Mouse (Mus musculus) spleen, adult 2 months (tissue): ENCODE results near the gene Bpnt1. TPM values are rescaled to one million over a fixed set of nuclear protein-coding genes. Genes with fewer than 3 reads are reported as not detected.

ENCODE experiments used
- DNase-seq, 2 experiments: peaks; one replicate each; pipeline versions ENCODE4 v3.0.0 to v3.0.0-alpha.2; 2012 to 2021; ENCODE audit warnings: low spot score in 2 of 2, low read depth in 1 of 2
- H3K27ac ChIP-seq: fragments of 200-500 bp; 2 replicates; pipeline ENCODE4 v1.5.1; 2012; ENCODE audit warnings: low read length, inconsistent platforms; ENCODE audit not compliant: insufficient read depth
- H3K27me3 ChIP-seq: fragments of 200-500 bp; 2 replicates; pipeline ENCODE4 v1.6.1; 2012; ENCODE audit warnings: mild to moderate bottlenecking, moderate library complexity, low read length, inconsistent platforms; ENCODE audit not compliant: control insufficient read depth, insufficient read depth
- H3K36me3 ChIP-seq: fragments of 200-500 bp; 2 replicates; pipeline ENCODE4 v1.6.1; 2012; ENCODE audit warnings: mild to moderate bottlenecking, low read length, inconsistent platforms; ENCODE audit not compliant: control insufficient read depth, insufficient read depth
- H3K4me1 ChIP-seq: fragments of 200-500 bp; 2 replicates; pipeline ENCODE4 v1.6.1; 2011; ENCODE audit warnings: inconsistent platforms; ENCODE audit not compliant: control insufficient read depth, insufficient read depth, insufficient read length
- H3K4me3 ChIP-seq: fragments of 200-500 bp; 2 replicates; pipeline ENCODE4 v1.5.1; 2011; ENCODE audit warnings: mild to moderate bottlenecking, inconsistent platforms; ENCODE audit not compliant: insufficient read depth, insufficient read length; ENCODE audit errors: extremely low read depth
- CTCF ChIP-seq: fragments of 200-500 bp; IDR thresholded peaks from 2 replicates; pipeline ENCODE4 v1.5.1; 2011; ENCODE audit warnings: mild to moderate bottlenecking, inconsistent platforms; ENCODE audit not compliant: insufficient read depth, insufficient read length, insufficient replicate concordance; ENCODE audit errors: extremely low read depth
- POLR2A ChIP-seq: fragments of 200-500 bp; IDR thresholded peaks from 2 replicates; pipeline ENCODE4 v1.6.1; 2011; ENCODE audit warnings: low read depth, low read length, inconsistent platforms
- WGBS: fragments of 180-500 bp; shearing (Covaris S2); methylation state at CpG from one replicate; pipeline ENCODE4 v1.1.7; 2018; 5-methylcytosine and 5-hydroxymethylcytosine counted together
- polyA plus RNA-seq: library from polyadenylated mRNA; depleted of rRNA; stranded (reverse); fragments of >200 nt; gene quantifications from 2 replicates; pipeline ENCODE4 v1.2.3, GENCODE M21; 2012; rRNA removed

The Bpnt1 gene
- 13.6 and 16.4 TPM in 2 replicates for polyA plus RNA-seq

DNA sequence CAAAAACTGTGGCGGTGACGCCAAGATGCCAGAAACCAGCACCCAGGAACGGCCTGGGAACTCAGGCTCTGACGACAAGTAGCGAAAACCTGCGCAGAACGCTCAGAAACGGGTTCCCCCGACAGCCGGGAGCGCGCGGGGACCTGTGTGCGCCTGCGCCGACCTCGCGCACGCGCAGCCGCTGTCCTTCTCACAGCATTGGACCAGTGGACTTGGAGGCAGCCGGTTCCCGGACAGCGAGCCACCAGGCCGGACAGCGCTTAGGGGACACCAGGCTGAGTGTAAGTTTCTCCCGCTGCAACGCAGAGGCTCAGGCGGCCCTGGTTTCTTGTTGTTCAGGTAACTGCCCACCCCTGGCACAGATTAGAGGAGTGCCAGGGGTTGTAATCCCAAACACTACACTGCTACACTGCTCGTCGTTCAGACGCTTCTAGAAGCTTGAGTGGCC lies at the start of gene Bpnt1:
Gene Bpnt1, plus strand, starts transcription at position 167 of the 448 bp plus-strand sequence.
- WGBS: under 1% methylated on average over 32 of the region's 32 CpGs
- no peak for TF ChIP-seq CTCF
- TF ChIP-seq POLR2A: peak; percentile 19
- no peaks in the 10 kb centered on the region for H3K4me1 ChIP-seq
- peak; percentile 65 to 81 for DNase-seq
- peak within 1 kb of the TSS; percentile 81 for H3K27ac ChIP-seq
- H3K36me3 ChIP-seq: no peaks in the 10 kb centered on the region
- H3K4me3 ChIP-seq: peak within 1 kb of the TSS; percentile 77
- no peaks in the 10 kb centered on the region for H3K27me3 ChIP-seq

GRCm38 (mm10) chr1:185282846-185283245 lies 49.1 kb upstream of the Bpnt1 start:
- DNase-seq: no peak
- Histone ChIP-seq H3K4me1 (no peaks in the 10 kb centered on the region), H3K27ac (no peak overlapping the region), H3K36me3 (peaks cover 47% of the 10 kb centered on the region), H3K27me3 (no peaks in the 10 kb centered on the region), H3K4me3 (no peak overlapping the region)
- WGBS: 97% methylated on average over 11 of the region's 11 CpGs
- TF ChIP-seq CTCF (no peak), POLR2A (no peak)

DNA sequence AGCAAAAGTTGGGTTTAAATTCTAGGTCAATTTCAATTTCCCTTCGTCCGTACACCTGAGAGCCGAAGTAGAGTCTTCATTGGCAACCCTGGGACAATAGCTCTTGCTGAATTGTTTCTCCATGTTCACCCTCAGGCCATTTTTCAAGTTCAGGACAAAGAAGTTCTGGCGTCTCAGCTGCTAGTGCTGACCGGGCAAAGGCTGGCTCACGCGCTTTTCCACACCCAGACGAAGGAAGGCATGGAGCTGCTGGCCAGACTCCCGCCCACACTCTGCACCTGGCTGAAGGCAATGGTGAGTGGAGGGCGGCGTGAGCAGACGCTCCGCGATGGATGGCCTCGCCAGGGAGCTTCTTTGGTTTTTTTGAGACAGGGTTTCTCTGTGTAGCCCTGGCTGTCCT lies 48.7 kb upstream of the Bpnt1 start:
- Histone ChIP-seq H3K27me3 (no peaks in the 10 kb centered on the region), H3K4me1 (no peaks in the 10 kb centered on the region), H3K4me3 (no peak overlapping the region), H3K27ac (no peak overlapping the region), H3K36me3 (peaks cover 45% of the 10 kb centered on the region)
- no peak for DNase-seq
- TF ChIP-seq POLR2A (no peak), CTCF (no peak)
- WGBS: 96% methylated on average over 15 of the region's 15 CpGs

DNA sequence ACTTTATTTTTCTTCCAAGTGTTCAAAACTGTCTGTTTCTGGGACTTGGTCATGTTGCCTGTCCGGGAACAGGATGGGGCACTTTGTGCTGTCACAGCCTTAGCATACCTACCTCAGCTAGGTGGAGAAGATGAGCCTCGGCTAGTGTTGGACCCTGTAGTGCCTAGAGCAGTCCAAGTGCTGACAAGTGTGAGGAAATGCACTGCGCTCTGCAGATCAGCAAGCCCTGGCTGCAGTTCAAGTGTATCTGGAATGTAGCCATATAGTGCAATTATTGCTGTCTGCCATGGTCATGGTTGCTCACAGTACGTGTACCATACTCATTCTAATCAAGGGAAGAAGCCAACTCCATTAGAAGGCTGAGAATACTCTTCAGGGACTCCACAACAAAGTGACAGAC lies 47.2 kb upstream of the Bpnt1 start:
- H3K4me1 ChIP-seq: no peaks in the 10 kb centered on the region
- no peaks in the 10 kb centered on the region for H3K27me3 ChIP-seq
- DNase-seq: no peak
- 83% methylated on average over 4 of the region's 4 CpGs for WGBS
- TF ChIP-seq POLR2A: no peak
- no peak for TF ChIP-seq CTCF
- H3K36me3 ChIP-seq: peaks cover 42% of the 10 kb centered on the region
- H3K27ac ChIP-seq: no peak overlapping the region
- H3K4me3 ChIP-seq: no peak overlapping the region

- TF ChIP-seq POLR2A: no peak
- no peak for TF ChIP-seq CTCF
- DNase-seq: no peak
- no peak overlapping the region for H3K27ac ChIP-seq
- WGBS: 90% methylated on average over 4 of the region's 4 CpGs
- H3K4me3 ChIP-seq: no peak overlapping the region
- H3K36me3 ChIP-seq: peaks cover 41% of the 10 kb centered on the region
- no peaks in the 10 kb centered on the region for H3K4me1 ChIP-seq
- no peaks in the 10 kb centered on the region for H3K27me3 ChIP-seq
Measured at GRCm38 (mm10) chr1:185285171-185285570, 46.8 kb upstream of the Bpnt1 start.

DNA sequence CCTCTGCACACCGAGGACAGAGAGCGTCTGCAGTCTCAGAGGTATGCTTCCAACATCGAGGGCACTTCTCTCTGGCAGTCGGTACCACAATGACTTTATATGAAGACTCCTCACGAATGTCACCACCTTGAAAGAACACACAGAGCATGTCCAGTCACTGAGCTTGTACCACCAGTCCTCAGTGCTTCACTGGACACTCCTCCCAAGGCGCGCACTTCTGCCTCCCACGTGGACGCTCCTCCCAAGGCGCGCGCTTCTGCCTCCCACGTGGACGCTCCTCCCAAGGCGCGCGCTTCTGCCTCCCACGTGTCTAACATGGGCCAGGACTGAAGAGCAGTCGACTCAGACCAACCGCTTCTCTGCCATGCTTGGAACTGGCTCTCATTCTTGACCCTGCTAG lies 44.9 kb upstream of the Bpnt1 start:
- DNase-seq: no peak

DNA sequence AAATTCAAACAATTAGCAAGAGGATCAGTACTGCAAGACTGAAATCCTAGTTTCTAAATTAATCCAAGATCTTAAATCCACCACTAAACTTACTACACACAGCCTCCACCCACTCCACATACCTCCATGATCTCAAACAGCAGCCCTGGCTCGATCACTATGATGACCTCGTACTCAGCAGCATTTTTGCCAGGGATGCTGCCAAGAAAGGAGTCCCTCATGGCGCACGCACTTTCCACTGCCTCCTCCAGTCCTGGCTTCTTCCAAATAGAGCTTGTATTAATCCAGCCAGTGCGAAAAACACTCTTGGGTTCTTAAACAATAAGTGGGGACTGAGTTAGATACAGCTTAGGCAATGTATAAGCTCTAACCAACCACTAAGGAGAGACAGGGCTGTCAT lies 42.7 kb upstream of the Bpnt1 start:
- peaks cover 29% of the 10 kb centered on the region for H3K36me3 ChIP-seq

More for the DNA sequence above, 44.9 kb upstream of the Bpnt1 start:
- no peaks in the 10 kb centered on the region for H3K4me1 ChIP-seq
- H3K36me3 ChIP-seq: peaks cover 36% of the 10 kb centered on the region
- H3K4me3 ChIP-seq: no peak overlapping the region
- H3K27me3 ChIP-seq: no peaks in the 10 kb centered on the region
- no peak overlapping the region for H3K27ac ChIP-seq
- TF ChIP-seq POLR2A: no peak
- 97% methylated on average over 20 of the region's 20 CpGs for WGBS

More for the DNA sequence above, 42.7 kb upstream of the Bpnt1 start:
- 94% methylated on average over 5 of the region's 5 CpGs for whole genome bisulfite sequencing
- H3K4me3 ChIP-seq: no peak overlapping the region
- H3K27me3 ChIP-seq: no peaks in the 10 kb centered on the region
- H3K4me1 ChIP-seq: no peaks in the 10 kb centered on the region
- no peak for DNase-seq
- TF ChIP-seq CTCF (no peak), POLR2A (no peak)
- H3K27ac ChIP-seq: no peak overlapping the region
